11 mouse cellular contexts compared by ENCODE assay signal in the genomic region with DNA sequence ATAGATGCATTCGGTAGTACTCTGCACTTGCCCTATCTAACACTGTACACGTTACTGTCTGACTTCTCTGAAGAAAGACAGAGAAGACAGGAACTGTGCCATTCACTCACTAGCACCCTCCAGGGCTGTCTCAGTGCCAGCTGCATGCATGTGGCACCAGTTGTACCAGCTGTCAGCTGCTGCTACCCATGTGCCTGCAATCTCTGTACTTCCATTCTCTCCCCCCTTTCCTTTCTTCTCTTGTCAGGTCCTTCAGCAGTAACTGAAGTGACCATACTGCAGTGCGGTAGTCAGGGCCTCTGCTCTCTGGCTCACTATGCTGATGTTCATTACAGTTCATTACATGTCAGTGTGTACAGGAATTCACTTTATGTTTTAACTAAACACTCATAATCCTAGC.
DNase-seq lines count a peak whose midpoint lies in the region; ATAC-seq and TF ChIP-seq lines count a peak whose summit lies in the region.
"Had no signal": no experiment of that assay in that cellular context is flagged by ENCODE, and none has a peak within 500 bp of the region (broad histone marks: within the 10 kb centered on the region; RNA-seq: fewer than 3 reads in every experiment).

No protein-coding gene starts in this region.

- no peak overlapping the region for H3K27ac ChIP-seq in heart, embryonic 10.5 days
- H3K27ac ChIP-seq in midbrain, postnatal 0 days (ENCODE audit: low read depth, low read length): no peak overlapping the region
- H3K27ac ChIP-seq in midbrain, embryonic 14.5 days (replicated peaks; ENCODE audit: low read depth, low read length): no peak overlapping the region
- H3K27ac ChIP-seq in forebrain, postnatal 0 days (ENCODE audit: low read depth, low read length): no peak overlapping the region
- H3K27ac ChIP-seq: kidney, postnatal 0 days; lung, embryonic 15.5 days had no signal

- no peak overlapping the region for H3ac ChIP-seq in myocyte (ENCODE audit: control insufficient read depth, insufficient read length)

- WGBS in heart, embryonic 10.5 days: 70% methylated on average over 3 of the region's 3 CpGs
- WGBS in midbrain, postnatal 0 days: 76% methylated on average over 3 of the region's 3 CpGs
- 77% methylated on average over 3 of the region's 3 CpGs for WGBS in midbrain, embryonic 14.5 days
- WGBS in forebrain, postnatal 0 days: 51% methylated on average over 3 of the region's 3 CpGs

- TF ChIP-seq POLR2A in myocyte (IDR thresholded peaks at IDR 0.05; ENCODE audit: insufficient read length, low read depth): no peak

- H3K9ac ChIP-seq in midbrain, postnatal 0 days (replicated peaks; ENCODE audit: low read length, poor library complexity, severe bottlenecking): no peak overlapping the region
- H3K9ac ChIP-seq in midbrain, embryonic 14.5 days (replicated peaks; ENCODE audit: low read length): no peak overlapping the region
- no peak overlapping the region for H3K9ac ChIP-seq in forebrain, postnatal 0 days
- H3K9ac ChIP-seq: lung, embryonic 15.5 days had no signal

- TF ChIP-seq CTCF in midbrain, postnatal 0 days (IDR thresholded peaks at IDR 0.05): no peak
- TF ChIP-seq CTCF in forebrain, postnatal 0 days (IDR thresholded peaks at IDR 0.05; ENCODE audit: low read depth): no peak

- H3K79me2 ChIP-seq in myocyte (ENCODE audit: control insufficient read depth, insufficient read depth): peaks cover 50% of the 10 kb centered on the region

- H3K4me1 ChIP-seq in heart, embryonic 10.5 days: no peaks in the 10 kb centered on the region
- no peaks in the 10 kb centered on the region for H3K4me1 ChIP-seq in midbrain, postnatal 0 days (ENCODE audit: insufficient read depth, low read length)
- no peaks in the 10 kb centered on the region for H3K4me1 ChIP-seq in midbrain, embryonic 14.5 days (ENCODE audit: control insufficient read depth, insufficient read depth, low read length)
- H3K4me1 ChIP-seq in forebrain, postnatal 0 days (ENCODE audit: insufficient read depth): no peaks in the 10 kb centered on the region

- peaks cover 6% of the 10 kb centered on the region for H3K36me3 ChIP-seq in heart, embryonic 10.5 days
- H3K36me3 ChIP-seq in midbrain, postnatal 0 days (ENCODE audit: insufficient read depth, low read length): peaks cover 3% of the 10 kb centered on the region; the same call in 1 of the 2 replicates
- H3K36me3 ChIP-seq in midbrain, embryonic 14.5 days (ENCODE audit: control insufficient read depth, insufficient read depth, low read length): peaks cover 5% of the 10 kb centered on the region
- no peaks in the 10 kb centered on the region for H3K36me3 ChIP-seq in forebrain, postnatal 0 days (ENCODE audit: insufficient read depth)
- peaks cover 6% of the 10 kb centered on the region for H3K36me3 ChIP-seq in myocyte (ENCODE audit: control insufficient read depth, insufficient read depth)

- no peaks in the 10 kb centered on the region for H3K9me3 ChIP-seq in heart, embryonic 10.5 days
- no peaks in the 10 kb centered on the region for H3K9me3 ChIP-seq in midbrain, postnatal 0 days (ENCODE audit: low read length)
- no peaks in the 10 kb centered on the region for H3K9me3 ChIP-seq in midbrain, embryonic 14.5 days (ENCODE audit: control insufficient read depth, low read length)
- no peaks in the 10 kb centered on the region for H3K9me3 ChIP-seq in forebrain, postnatal 0 days (ENCODE audit: low read length)
- H3K9me3 ChIP-seq: lung, embryonic 15.5 days had no signal

- H3K27me3 ChIP-seq in heart, embryonic 10.5 days (ENCODE audit: insufficient read depth, poor library complexity, severe bottlenecking): no peaks in the 10 kb centered on the region
- H3K27me3 ChIP-seq in midbrain, postnatal 0 days (ENCODE audit: insufficient read depth, low read length): no peaks in the 10 kb centered on the region
- no peaks in the 10 kb centered on the region for H3K27me3 ChIP-seq in midbrain, embryonic 14.5 days (ENCODE audit: control insufficient read depth, insufficient read depth, low read length)
- no peaks in the 10 kb centered on the region for H3K27me3 ChIP-seq in forebrain, postnatal 0 days (ENCODE audit: insufficient read depth, low read length)
- H3K27me3 ChIP-seq in myocyte (ENCODE audit: control insufficient read depth, insufficient read depth, insufficient read length): no peaks in the 10 kb centered on the region
- H3K27me3 ChIP-seq: lung, embryonic 15.5 days had no signal

- ATAC-seq in midbrain, postnatal 0 days (ENCODE audit: low FRiP score): no peak
- ATAC-seq in midbrain, embryonic 14.5 days (ENCODE audit: low FRiP score, low TSS enrichment): no peak
- ATAC-seq in forebrain, postnatal 0 days: peak; percentile 48; the same call in 1 of the 2 replicates

- H3K4me2 ChIP-seq in midbrain, postnatal 0 days (ENCODE audit: low read depth, low read length, poor library complexity, severe bottlenecking): no peak overlapping the region
- H3K4me2 ChIP-seq in midbrain, embryonic 14.5 days (ENCODE audit: low read length): no peak overlapping the region
- H3K4me2 ChIP-seq in forebrain, postnatal 0 days (ENCODE audit: low read depth): no peak overlapping the region
- peak overlapping the region; percentile 37 for H3K4me2 ChIP-seq in myocyte (ENCODE audit: low read depth)
- H3K4me2 ChIP-seq: lung, embryonic 15.5 days had no signal

- H3K4me3 ChIP-seq in heart, embryonic 10.5 days: no peak overlapping the region
- H3K4me3 ChIP-seq in midbrain, postnatal 0 days (ENCODE audit: low read depth, low read length): no peak overlapping the region
- H3K4me3 ChIP-seq in midbrain, embryonic 14.5 days (replicated peaks; ENCODE audit: low read depth, low read length): no peak overlapping the region
- no peak overlapping the region for H3K4me3 ChIP-seq in forebrain, postnatal 0 days (ENCODE audit: low read depth, low read length)
- no peak overlapping the region for H3K4me3 ChIP-seq in myocyte
- H3K4me3 ChIP-seq: lung, embryonic 15.5 days had no signal

- DNase-seq in heart, adult 18-20 months: peak; percentile 63 to 75
- DNase-seq in heart, embryonic 10.5 days (ENCODE audit: low spot score): no peak
- DNase-seq in midbrain, postnatal 0 days (ENCODE audit: low spot score): peak; percentile 35
- no peak for DNase-seq in midbrain, embryonic 14.5 days
- DNase-seq in forebrain, postnatal 0 days: peak; percentile 20
- no peak for DNase-seq in spleen, postnatal 4 days (ENCODE audit: low spot score in 2 of 2)
- DNase-seq: cerebellum, adult 9-11 months; thymus, postnatal 36 days had no signal

TF ChIP-seq in myocyte, 11 proteins besides CTCF, POLR2A, EP300 and RAD21:
- TF ChIP-seq MYOD1 (IDR thresholded peaks at IDR 0.05; ENCODE audit: control insufficient read depth in 1 of 3, insufficient read length in 2 of 3, low read depth in 2 of 3) (peak; percentile 81 to 99 (median 98)), MYOG (IDR thresholded peaks at IDR 0.05; ENCODE audit: control insufficient read depth in 1 of 3, insufficient read depth in 1 of 3, insufficient read length in 2 of 3, low read depth in 2 of 3) (peak; percentile 95 to 98 (median 96)), MAX (IDR thresholded peaks at IDR 0.05; ENCODE audit: low read depth) (no peak), E2F4 (IDR thresholded peaks at IDR 0.05; ENCODE audit: insufficient read depth) (no peak), TCF3 (IDR thresholded peaks at IDR 0.05; ENCODE audit: insufficient read length, low read depth) (peak; percentile 97), TCF12 (IDR thresholded peaks at IDR 0.05; ENCODE audit: insufficient read depth, poor library complexity, severe bottlenecking) (peak; percentile 83)

Comparison
In these comparisons a context has a peak if more than half of its experiments do, and no peak if none do; other contexts are left out.
1. DNase-seq: peak in heart, adult 18-20 months (2 of 2), midbrain, postnatal 0 days (single experiment) and forebrain, postnatal 0 days (single experiment); none in heart, embryonic 10.5 days (single experiment), midbrain, embryonic 14.5 days (single experiment) and spleen, postnatal 4 days (0 of 2).